Mouse (Mus musculus): ENCODE measurements at regions not wholly inside any gene's neighbourhood (a gene's known extent, or its start where the extent isn't known, plus 50 kb on each side); places are given as distances from the start of the nearest gene placed in this dataset.

GRCm38 (mm10) chr11:113142816-113143215, 360.8 kb downstream of the Sox9 start:
- no peak for DNase-seq
- Histone ChIP-seq H3K27ac (ENCODE audit: insufficient read depth, low read depth, low read length) (no peak overlapping the region), H3K36me3 (ENCODE audit: control insufficient read depth, insufficient read depth, low read length) (no peaks in the 10 kb centered on the region), H3K4me3 (ENCODE audit: insufficient read depth, low read depth, low read length) (no peak overlapping the region), H3K27me3 (replicated peaks; ENCODE audit: control insufficient read depth, insufficient read depth, low read length) (no peaks in the 10 kb centered on the region), H3K4me1 (ENCODE audit: control insufficient read depth, insufficient read depth, low read length) (peaks cover 16% of the 10 kb centered on the region)
- WGBS: 33% methylated on average over 1 of the region's 1 CpGs
- TF ChIP-seq CTCF (conservative IDR thresholded peaks at IDR 0.05; ENCODE audit: insufficient read depth, insufficient read length, low read depth, low read length) (no peak), POLR2A (IDR thresholded peaks at IDR 0.05; ENCODE audit: low read depth, low read length) (no peak)

- no peak overlapping the region for H3K27ac ChIP-seq (ENCODE audit: insufficient read depth, low read depth, low read length)
- peak; percentile 24 for DNase-seq
Observed at GRCm38 (mm10) chr11:113143839-113144627, 362.0 kb downstream of the Sox9 start.

GRCm38 (mm10) chr11:113145721-113146120, 363.7 kb downstream of the Sox9 start:
- DNase-seq: no peak
- no peaks in the 10 kb centered on the region for H3K36me3 ChIP-seq (ENCODE audit: control insufficient read depth, insufficient read depth, low read length)
- H3K4me3 ChIP-seq (ENCODE audit: insufficient read depth, low read depth, low read length): no peak overlapping the region
- TF ChIP-seq CTCF (conservative IDR thresholded peaks at IDR 0.05; ENCODE audit: insufficient read depth, insufficient read length, low read depth, low read length) (no peak), POLR2A (IDR thresholded peaks at IDR 0.05; ENCODE audit: low read depth, low read length) (no peak)
- H3K27ac ChIP-seq (ENCODE audit: insufficient read depth, low read depth, low read length): no peak overlapping the region
- WGBS: 76% methylated on average over 4 of the region's 4 CpGs
- H3K4me1 ChIP-seq (ENCODE audit: control insufficient read depth, insufficient read depth, low read length): peaks cover 10% of the 10 kb centered on the region; the same call in 1 of the 2 replicates
- no peaks in the 10 kb centered on the region for H3K27me3 ChIP-seq (replicated peaks; ENCODE audit: control insufficient read depth, insufficient read depth, low read length)

More at GRCm38 (mm10) chr11:113143839-113144627, 362.0 kb downstream of the Sox9 start:
- H3K27me3 ChIP-seq (replicated peaks; ENCODE audit: control insufficient read depth, insufficient read depth, low read length): no peaks in the 10 kb centered on the region
- peaks cover 15% of the 10 kb centered on the region for H3K4me1 ChIP-seq (ENCODE audit: control insufficient read depth, insufficient read depth, low read length)
- TF ChIP-seq POLR2A (IDR thresholded peaks at IDR 0.05; ENCODE audit: low read depth, low read length): no peak
- no peak for TF ChIP-seq CTCF (conservative IDR thresholded peaks at IDR 0.05; ENCODE audit: insufficient read depth, insufficient read length, low read depth, low read length)
- H3K4me3 ChIP-seq (ENCODE audit: insufficient read depth, low read depth, low read length): no peak overlapping the region
- no peaks in the 10 kb centered on the region for H3K36me3 ChIP-seq (ENCODE audit: control insufficient read depth, insufficient read depth, low read length)
- 45% methylated on average over 14 of the region's 14 CpGs for WGBS

- H3K4me1 ChIP-seq (ENCODE audit: control insufficient read depth, insufficient read depth, low read length): peaks cover 10% of the 10 kb centered on the region; the same call in 1 of the 2 replicates
- WGBS: 93% methylated on average over 8 of the region's 8 CpGs
- H3K27ac ChIP-seq (ENCODE audit: insufficient read depth, low read depth, low read length): no peak overlapping the region
- no peaks in the 10 kb centered on the region for H3K27me3 ChIP-seq (replicated peaks; ENCODE audit: control insufficient read depth, insufficient read depth, low read length)
- TF ChIP-seq CTCF (conservative IDR thresholded peaks at IDR 0.05; ENCODE audit: insufficient read depth, insufficient read length, low read depth, low read length): no peak
- no peak for TF ChIP-seq POLR2A (IDR thresholded peaks at IDR 0.05; ENCODE audit: low read depth, low read length)
- no peaks in the 10 kb centered on the region for H3K36me3 ChIP-seq (ENCODE audit: control insufficient read depth, insufficient read depth, low read length)
- no peak overlapping the region for H3K4me3 ChIP-seq (ENCODE audit: insufficient read depth, low read depth, low read length)
- no peak for DNase-seq
Observed at GRCm38 (mm10) chr11:113146762-113147161, 364.7 kb downstream of the Sox9 start.

DNA sequence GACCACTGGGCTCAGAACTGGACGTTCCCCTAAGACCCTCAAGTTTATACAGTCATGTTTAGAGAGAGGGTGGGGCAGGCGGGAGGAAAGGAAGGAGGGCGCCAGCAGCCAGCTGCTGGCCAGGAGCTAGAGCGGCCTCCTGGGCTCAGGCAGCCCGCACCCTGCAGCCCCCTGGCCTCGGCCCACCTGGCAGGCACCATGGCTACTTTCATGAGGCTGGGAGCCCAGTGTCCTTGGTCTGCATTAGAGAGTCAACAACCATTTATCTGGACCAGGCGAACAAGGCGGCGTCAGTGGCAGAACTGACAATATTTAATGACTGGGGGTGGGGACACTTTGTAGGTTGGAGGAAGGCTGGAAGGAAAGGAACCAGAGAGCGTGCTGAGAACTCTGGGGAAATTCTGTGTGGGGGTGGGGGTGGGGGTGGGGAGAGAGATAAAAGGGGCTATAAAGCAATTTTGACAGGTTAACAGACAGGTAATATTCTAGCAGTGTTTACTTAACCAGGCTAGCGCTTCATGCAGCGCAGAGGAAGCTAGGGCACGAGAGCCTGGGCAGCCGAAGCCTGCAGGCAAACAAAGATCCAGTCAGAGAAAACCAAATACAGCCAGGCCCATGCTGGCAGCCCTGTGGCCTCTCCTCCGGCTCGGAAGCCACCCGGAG, 365.6 kb downstream of the Sox9 start:
- Histone ChIP-seq H3K4me1 (ENCODE audit: control insufficient read depth, insufficient read depth, low read length) (peaks cover 10% of the 10 kb centered on the region; the same call in 1 of the 2 replicates), H3K27ac (ENCODE audit: insufficient read depth, low read depth, low read length) (no peak overlapping the region), H3K36me3 (ENCODE audit: control insufficient read depth, insufficient read depth, low read length) (no peaks in the 10 kb centered on the region), H3K4me3 (ENCODE audit: insufficient read depth, low read depth, low read length) (no peak overlapping the region), H3K27me3 (replicated peaks; ENCODE audit: control insufficient read depth, insufficient read depth, low read length) (no peaks in the 10 kb centered on the region)
- WGBS: 50% methylated on average over 17 of the region's 17 CpGs
- TF ChIP-seq CTCF (conservative IDR thresholded peaks at IDR 0.05; ENCODE audit: insufficient read depth, insufficient read length, low read depth, low read length) (no peak), POLR2A (IDR thresholded peaks at IDR 0.05; ENCODE audit: low read depth, low read length) (no peak)
- no peak for DNase-seq

- Histone ChIP-seq H3K4me3 (ENCODE audit: insufficient read depth, low read depth, low read length) (no peak overlapping the region), H3K4me1 (ENCODE audit: control insufficient read depth, insufficient read depth, low read length) (peaks cover 10% of the 10 kb centered on the region; the same call in 1 of the 2 replicates), H3K27me3 (replicated peaks; ENCODE audit: control insufficient read depth, insufficient read depth, low read length) (no peaks in the 10 kb centered on the region), H3K27ac (ENCODE audit: insufficient read depth, low read depth, low read length) (no peak overlapping the region), H3K36me3 (ENCODE audit: control insufficient read depth, insufficient read depth, low read length) (no peaks in the 10 kb centered on the region)
- 67% methylated on average over 9 of the region's 9 CpGs for WGBS
- TF ChIP-seq CTCF (conservative IDR thresholded peaks at IDR 0.05; ENCODE audit: insufficient read depth, insufficient read length, low read depth, low read length) (no peak), POLR2A (IDR thresholded peaks at IDR 0.05; ENCODE audit: low read depth, low read length) (no peak)
- DNase-seq: no peak
Observed at GRCm38 (mm10) chr11:113148198-113148537, 366.1 kb downstream of the Sox9 start.

- Histone ChIP-seq H3K4me3 (ENCODE audit: insufficient read depth, low read depth, low read length) (no peak overlapping the region), H3K27ac (ENCODE audit: insufficient read depth, low read depth, low read length) (no peak overlapping the region), H3K27me3 (replicated peaks; ENCODE audit: control insufficient read depth, insufficient read depth, low read length) (no peaks in the 10 kb centered on the region), H3K4me1 (ENCODE audit: control insufficient read depth, insufficient read depth, low read length) (no peaks in the 10 kb centered on the region), H3K36me3 (ENCODE audit: control insufficient read depth, insufficient read depth, low read length) (no peaks in the 10 kb centered on the region)
- TF ChIP-seq POLR2A (IDR thresholded peaks at IDR 0.05; ENCODE audit: low read depth, low read length) (no peak), CTCF (conservative IDR thresholded peaks at IDR 0.05; ENCODE audit: insufficient read depth, insufficient read length, low read depth, low read length) (no peak)
- DNase-seq: no peak
- WGBS: 88% methylated on average over 6 of the region's 6 CpGs
Observed at GRCm38 (mm10) chr11:113155515-113155914, 373.5 kb downstream of the Sox9 start.

Measured in kidney, adult 2 months (tissue).